Mouse (Mus musculus) embryonic facial prominence, embryonic 15.5 days (tissue): ENCODE data around the gene Gm20388. TPM values are rescaled to one million over a fixed set of nuclear protein-coding genes. Genes with fewer than 3 reads are reported as not detected.

Experiments used
- ATAC-seq: fragments of 200-750 bp; cut with Nextera tagmentation; 2 replicates; pipeline ENCODE4 v1.8.0; 2017; ENCODE audit warnings: low read depth, moderate TSS enrichment; ENCODE audit not compliant: insufficient number of reproducible peaks, low FRiP score, low TSS enrichment
- H3K27ac ChIP-seq: fragments of 300-500 bp; sonication (generic); replicated peaks from 2 replicates; pipeline ENCODE4 v1.5.1; 2015; ENCODE audit warnings: mild to moderate bottlenecking, inconsistent platforms
- H3K27me3 ChIP-seq: fragments of 300-500 bp; sonication (generic); 2 replicates; pipeline ENCODE4 v1.6.1; 2015; ENCODE audit warnings: inconsistent platforms
- H3K36me3 ChIP-seq: fragments of 300-500 bp; sonication (generic); 2 replicates; pipeline ENCODE4 v1.6.1; 2015; ENCODE audit warnings: mild to moderate bottlenecking, inconsistent platforms
- H3K4me1 ChIP-seq: fragments of 300-500 bp; sonication (generic); 2 replicates; pipeline ENCODE4 v1.6.1; 2015; ENCODE audit warnings: inconsistent platforms
- H3K4me2 ChIP-seq: fragments of 300-500 bp; sonication (generic); replicated peaks from 2 replicates; pipeline ENCODE4 v1.6.1; 2015; ENCODE audit warnings: mild to moderate bottlenecking, inconsistent platforms
- H3K4me3 ChIP-seq: fragments of 300-500 bp; sonication (generic); replicated peaks from 2 replicates; pipeline ENCODE4 v1.5.1; 2015; ENCODE audit warnings: mild to moderate bottlenecking, inconsistent platforms
- H3K9ac ChIP-seq: fragments of 300-500 bp; sonication (generic); 2 replicates; pipeline ENCODE4 v1.6.1; 2015; ENCODE audit warnings: inconsistent platforms
- H3K9me3 ChIP-seq: fragments of 300-500 bp; sonication (generic); replicated peaks from 2 replicates; pipeline ENCODE4 v1.6.1; 2016; ENCODE audit warnings: inconsistent platforms
- whole genome bisulfite sequencing: fragments of 180-500 bp; shearing (Covaris S2); methylation state at CpG from one replicate; pipeline ENCODE4 v1.1.7; 2015; 5-methylcytosine and 5-hydroxymethylcytosine counted together
- polyA plus RNA-seq: library from polyadenylated mRNA; unstranded; fragments of >200 nt; fragmentation: Nextera tagmentation; extraction: Ambion mirVana; gene quantifications from 2 replicates; pipeline ENCODE4 v1.2.1, GENCODE M21; 2015

The Gm20388 gene
- polyA plus RNA-seq, 1 experiment from 2014 or later, result 8.0 TPM

- Histone ChIP-seq H3K27me3 (no peaks in the 10 kb centered on the region), H3K4me3 (no peak overlapping the region), H3K27ac (no peak overlapping the region), H3K4me1 (no peaks in the 10 kb centered on the region), H3K9me3 (no peaks in the 10 kb centered on the region), H3K9ac (no peak overlapping the region), H3K36me3 (peaks cover 7% of the 10 kb centered on the region; the same call in 1 of the 2 replicates), H3K4me2 (no peak overlapping the region)
- ATAC-seq, result no peak
- 89% methylated on average over 9 of the region's 9 CpGs for WGBS
These were observed 2690.0 kb downstream of the Gm20388 start for GRCm38 (mm10) chr8:122600666-122601065.

GRCm38 (mm10) chr8:122604640-122605039 is 2694.0 kb downstream of the Gm20388 start:
- no peaks in the 10 kb centered on the region for H3K4me1 ChIP-seq
- no peak for ATAC-seq
- H3K9me3 ChIP-seq, result no peaks in the 10 kb centered on the region
- H3K4me3 ChIP-seq, result no peak overlapping the region
- WGBS, result 62% methylated on average over 1 of the region's 1 CpGs
- no peak overlapping the region for H3K4me2 ChIP-seq
- peaks cover 7% of the 10 kb centered on the region; the same call in 1 of the 2 replicates for H3K36me3 ChIP-seq
- no peak overlapping the region for H3K9ac ChIP-seq
- H3K27me3 ChIP-seq, result no peaks in the 10 kb centered on the region
- H3K27ac ChIP-seq, result no peak overlapping the region

- Histone ChIP-seq H3K36me3 (peaks cover 7% of the 10 kb centered on the region; the same call in 1 of the 2 replicates), H3K9ac (no peak overlapping the region), H3K4me1 (peaks cover 2% of the 10 kb centered on the region), H3K4me3 (no peak overlapping the region), H3K27me3 (no peaks in the 10 kb centered on the region), H3K27ac (no peak overlapping the region), H3K9me3 (no peaks in the 10 kb centered on the region), H3K4me2 (no peak overlapping the region)
- ATAC-seq, result no peak
- 65% methylated on average over 4 of the region's 4 CpGs for WGBS
These were observed 2694.7 kb downstream of the Gm20388 start for GRCm38 (mm10) chr8:122605367-122605766.

GRCm38 (mm10) chr8:122606810-122607209 is 2696.2 kb downstream of the Gm20388 start:
- Histone ChIP-seq H3K27me3 (no peaks in the 10 kb centered on the region), H3K4me1 (peaks cover 11% of the 10 kb centered on the region), H3K4me2 (no peak overlapping the region), H3K27ac (no peak overlapping the region), H3K9ac (no peak overlapping the region), H3K9me3 (no peaks in the 10 kb centered on the region), H3K36me3 (peaks cover 4% of the 10 kb centered on the region; the same call in 1 of the 2 replicates), H3K4me3 (no peak overlapping the region)
- no peak for ATAC-seq
- WGBS, result 78% methylated on average over 11 of the region's 12 CpGs

- Histone ChIP-seq H3K36me3 (0 out of 2 replicates have a peak, but pooled peaks cover 9% of the 10 kb centered on the region), H3K4me1 (peaks cover 22% of the 10 kb centered on the region), H3K4me2 (0 out of 2 replicates have a peak overlapping the region, but pooled peaks have one; percentile 92), H3K4me3 (no peak overlapping the region), H3K27me3 (no peaks in the 10 kb centered on the region), H3K9ac (no peak overlapping the region), H3K9me3 (no peaks in the 10 kb centered on the region), H3K27ac (no peak overlapping the region)
- WGBS, result 63% methylated on average over 4 of the region's 4 CpGs
- ATAC-seq, result no peak
These were observed 2699.6 kb downstream of the Gm20388 start for GRCm38 (mm10) chr8:122610209-122610608.

- peak; percentile 7; the same call in 1 of the 2 replicates for ATAC-seq
- 2% methylated on average over 20 of the region's 20 CpGs for WGBS
These were observed 2700.1 kb downstream of the Gm20388 start for GRCm38 (mm10) chr8:122610612-122611277.

GRCm38 (mm10) chr8:122611295-122612133 is 2700.9 kb downstream of the Gm20388 start, which contains the start of the genes Galns and Trappc2l:
Gene Galns (minus strand): TSS chr8:122611463.
Gene Trappc2l (plus strand): TSS chr8:122611640.
- Histone ChIP-seq H3K27ac (peak within 1 kb of the TSS; percentile 75), H3K4me3 (peak within 1 kb of the TSS; percentile 75), H3K4me2 (peak within 1 kb of the TSS; percentile 92), H3K27me3 (no peaks in the 10 kb centered on the region), H3K36me3 (0 out of 2 replicates have a peak, but pooled peaks cover 9% of the 10 kb centered on the region), H3K9me3 (no peaks in the 10 kb centered on the region), H3K4me1 (peaks cover 30% of the 10 kb centered on the region), H3K9ac (peak within 1 kb of the TSS; percentile 72)
- under 1% methylated on average over 57 of the region's 57 CpGs for WGBS
- ATAC-seq, result peak; percentile 98

More at GRCm38 (mm10) chr8:122610612-122611277, 2700.1 kb downstream of the Gm20388 start:
- peak overlapping the region; percentile 92 for H3K4me2 ChIP-seq
- H3K9ac ChIP-seq, result peak overlapping the region; percentile 72
- no peaks in the 10 kb centered on the region for H3K9me3 ChIP-seq
- H3K4me3 ChIP-seq, result peak overlapping the region; percentile 75
- H3K27me3 ChIP-seq, result no peaks in the 10 kb centered on the region
- H3K4me1 ChIP-seq, result peaks cover 22% of the 10 kb centered on the region
- H3K27ac ChIP-seq, result peak overlapping the region; percentile 68; the same call in 1 of the 2 replicates
- 0 out of 2 replicates have a peak, but pooled peaks cover 9% of the 10 kb centered on the region for H3K36me3 ChIP-seq

- H3K9me3 ChIP-seq, result no peaks in the 10 kb centered on the region
- H3K27me3 ChIP-seq, result no peaks in the 10 kb centered on the region
- WGBS, result 51% methylated on average over 9 of the region's 9 CpGs
- peaks cover 33% of the 10 kb centered on the region for H3K4me1 ChIP-seq
- ATAC-seq, result no peak
- 0 out of 2 replicates have a peak overlapping the region, but pooled peaks have one; percentile 7 for H3K27ac ChIP-seq
- no peak overlapping the region for H3K9ac ChIP-seq
- H3K4me2 ChIP-seq, result no peak overlapping the region
- 0 out of 2 replicates have a peak, but pooled peaks cover 9% of the 10 kb centered on the region for H3K36me3 ChIP-seq
- H3K4me3 ChIP-seq, result no peak overlapping the region
These were observed 2705.7 kb downstream of the Gm20388 start for GRCm38 (mm10) chr8:122616181-122616905.

- ATAC-seq, result no peak
- Histone ChIP-seq H3K27me3 (no peaks in the 10 kb centered on the region), H3K9ac (no peak overlapping the region), H3K4me3 (no peak overlapping the region), H3K4me2 (no peak overlapping the region), H3K9me3 (no peaks in the 10 kb centered on the region), H3K27ac (no peak overlapping the region), H3K4me1 (peaks cover 21% of the 10 kb centered on the region), H3K36me3 (0 out of 2 replicates have a peak, but pooled peaks cover 9% of the 10 kb centered on the region)
- WGBS, result 22% methylated on average over 5 of the region's 7 CpGs
These were observed 2707.4 kb downstream of the Gm20388 start for GRCm38 (mm10) chr8:122617947-122618546.

- H3K4me1 ChIP-seq, result peaks cover 21% of the 10 kb centered on the region
- H3K27me3 ChIP-seq, result no peaks in the 10 kb centered on the region
- H3K4me3 ChIP-seq, result no peak overlapping the region
- 76% methylated on average over 6 of the region's 6 CpGs for WGBS
- no peak overlapping the region for H3K27ac ChIP-seq
- H3K4me2 ChIP-seq, result no peak overlapping the region
- no peak overlapping the region for H3K9ac ChIP-seq
- 0 out of 2 replicates have a peak, but pooled peaks cover 6% of the 10 kb centered on the region for H3K36me3 ChIP-seq
- no peaks in the 10 kb centered on the region for H3K9me3 ChIP-seq
- no peak for ATAC-seq
These were observed 2708.2 kb downstream of the Gm20388 start for GRCm38 (mm10) chr8:122618660-122619378.
